Mouse (Mus musculus): ENCODE measurements at regions not wholly inside any gene's neighbourhood (a gene's known extent, or its start where the extent isn't known, plus 50 kb on each side); places are given as distances from the start of the nearest gene placed in this dataset.
"Not testable (repeated sequence)": the region's sequence is repeated elsewhere in the genome, so short reads cannot be mapped to it uniquely, and the experiment has no call there.

DNA sequence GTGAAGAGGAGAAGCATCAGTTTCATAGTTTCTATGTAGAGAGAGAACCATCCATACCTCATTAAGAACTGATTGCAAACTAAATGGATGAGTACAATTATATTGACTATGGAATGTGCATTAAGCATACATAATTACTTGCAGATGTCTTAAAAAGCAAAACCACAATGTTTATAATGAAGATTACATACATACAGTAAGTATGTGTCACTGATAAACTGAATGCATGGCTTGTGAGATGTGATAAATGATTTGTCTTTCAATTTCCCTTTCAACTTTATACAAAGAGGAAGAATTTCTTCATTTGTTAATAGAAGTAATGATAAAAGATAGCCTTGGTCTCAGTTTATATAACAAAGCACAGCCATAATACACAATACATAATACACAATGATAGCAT lies 1939.3 kb downstream of the 9330182O14Rik start:
- no peak for DNase-seq (ENCODE audit: inconsistent ontology term)

- no peak for DNase-seq (ENCODE audit: inconsistent ontology term)
These were observed 1948.3 kb downstream of the 9330182O14Rik start for GRCm38 (mm10) chr15:42082436-42082835.

- no peak for DNase-seq (ENCODE audit: inconsistent ontology term)
These were observed 1966.6 kb downstream of the 9330182O14Rik start for GRCm38 (mm10) chr15:42100730-42101129.

GRCm38 (mm10) chr15:42104816-42105215 lies 1970.7 kb downstream of the 9330182O14Rik start:
- DNase-seq (ENCODE audit: inconsistent ontology term), result no peak

- DNase-seq (ENCODE audit: inconsistent ontology term), result peak; percentile 4
These were observed 1972.9 kb downstream of the 9330182O14Rik start for GRCm38 (mm10) chr15:42107106-42107505.

GRCm38 (mm10) chr15:42111811-42112210 lies 1977.6 kb downstream of the 9330182O14Rik start:
- DNase-seq (ENCODE audit: inconsistent ontology term), result no peak

- no peak for DNase-seq (ENCODE audit: inconsistent ontology term)
These were observed 1993.3 kb downstream of the 9330182O14Rik start for GRCm38 (mm10) chr15:42127471-42127870.

DNA sequence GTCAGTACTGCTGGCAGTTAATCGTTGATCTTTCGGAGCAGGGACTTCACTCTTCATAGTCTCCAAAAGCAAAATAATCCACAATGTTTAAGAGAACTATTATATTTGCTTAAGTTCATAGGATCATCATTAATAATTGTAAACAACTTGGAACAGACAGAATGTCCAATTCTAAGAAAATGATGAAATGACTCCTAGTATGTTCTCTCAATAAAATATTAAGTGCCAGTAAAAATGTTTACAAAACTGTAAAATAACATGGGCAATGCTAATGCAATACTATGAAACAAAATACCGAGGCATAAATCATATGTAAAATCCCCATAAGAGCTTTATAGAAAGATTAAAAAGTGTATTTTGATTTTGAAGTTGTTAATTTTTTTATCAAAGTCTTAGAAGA lies 1994.8 kb downstream of the 9330182O14Rik start:
- DNase-seq (ENCODE audit: inconsistent ontology term), result no peak

DNA sequence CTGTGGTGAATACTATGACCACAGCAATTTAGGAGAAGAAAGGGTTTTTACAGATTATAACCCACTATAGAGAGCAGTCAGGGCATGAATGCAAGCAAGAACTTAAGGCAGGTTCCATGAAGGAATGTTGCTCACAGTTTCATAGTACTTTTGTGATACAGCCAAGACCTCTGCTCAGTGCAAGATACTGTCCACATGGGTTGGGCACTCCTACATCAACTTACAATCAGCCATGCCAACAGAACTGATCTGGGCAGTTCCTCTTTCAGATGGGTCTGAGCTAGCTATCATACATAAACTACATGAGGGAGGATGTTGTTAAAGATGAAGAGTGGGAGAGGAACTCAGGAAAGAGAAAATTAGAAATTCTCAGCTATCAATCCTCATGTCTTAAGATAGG lies 2032.4 kb downstream of the 9330182O14Rik start:
- DNase-seq (ENCODE audit: inconsistent ontology term), result no peak

GRCm38 (mm10) chr15:42177766-42178165 lies 2043.6 kb downstream of the 9330182O14Rik start:
- not testable (repeated sequence) for DNase-seq (ENCODE audit: inconsistent ontology term)

- DNase-seq (ENCODE audit: inconsistent ontology term), result peak; percentile 20
These were observed 2073.2 kb downstream of the 9330182O14Rik start for GRCm38 (mm10) chr15:42207187-42207846.

DNA sequence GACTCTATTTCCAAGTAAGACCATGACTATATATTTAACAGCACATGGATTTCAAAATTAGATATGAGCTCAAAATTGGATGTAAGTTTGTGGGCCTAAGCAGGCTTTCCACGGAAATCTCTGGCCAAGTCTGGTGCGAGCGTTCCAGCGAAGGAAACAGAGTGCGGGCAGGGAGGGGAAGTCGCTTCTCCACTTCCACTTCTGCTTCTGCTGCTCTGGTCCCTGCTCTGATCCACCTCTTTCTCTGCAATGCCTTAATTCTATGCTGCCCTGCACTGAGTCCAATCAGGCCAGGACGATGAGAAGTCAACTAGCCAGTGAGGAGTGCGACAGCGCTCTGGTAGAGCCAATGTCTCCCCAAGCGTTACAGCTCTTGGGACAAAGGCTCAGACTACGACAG lies 2085.3 kb downstream of the 9330182O14Rik start:
- no peak for DNase-seq (ENCODE audit: inconsistent ontology term)

DNA sequence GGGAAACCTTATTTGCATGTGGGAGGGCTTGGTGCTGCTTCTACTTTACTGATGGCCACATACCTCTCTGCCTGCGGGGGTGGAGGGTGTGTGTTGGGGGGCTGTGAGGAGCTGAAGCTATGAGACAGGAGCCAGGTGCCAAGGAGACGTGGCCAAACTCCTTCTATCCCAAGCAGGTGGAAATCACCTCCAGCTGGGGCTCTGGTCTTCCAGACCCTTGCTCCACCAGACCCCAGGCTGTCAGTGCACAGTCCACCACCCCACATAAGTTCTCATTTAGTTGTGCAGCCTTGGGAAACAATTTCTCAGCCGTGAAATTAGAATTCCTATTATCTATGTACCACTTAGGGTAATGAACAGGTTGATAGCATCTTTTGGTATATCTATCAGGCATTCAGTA lies 2085.8 kb downstream of the 9330182O14Rik start:
- no peak for DNase-seq (ENCODE audit: inconsistent ontology term)

DNA sequence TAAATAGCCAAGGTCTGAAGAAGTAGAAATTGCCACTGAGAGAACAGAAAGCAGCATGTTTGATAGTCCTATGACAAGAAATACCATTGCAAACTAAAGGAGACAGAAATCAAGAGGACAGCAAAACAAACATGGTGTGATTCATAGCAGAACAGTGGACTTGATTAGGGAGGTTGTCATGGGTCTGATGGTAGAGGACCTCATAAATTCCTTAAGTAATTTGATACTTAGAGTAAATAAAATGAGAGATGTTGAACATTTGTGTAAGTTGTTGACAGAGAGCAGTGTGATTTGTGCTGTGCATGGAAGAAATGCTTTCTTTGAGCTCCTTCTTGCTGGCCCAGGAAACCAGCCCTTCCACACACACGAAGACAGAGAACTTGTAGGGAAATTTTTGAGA lies 2090.8 kb downstream of the 9330182O14Rik start:
- no peak for DNase-seq (ENCODE audit: inconsistent ontology term)

DNA sequence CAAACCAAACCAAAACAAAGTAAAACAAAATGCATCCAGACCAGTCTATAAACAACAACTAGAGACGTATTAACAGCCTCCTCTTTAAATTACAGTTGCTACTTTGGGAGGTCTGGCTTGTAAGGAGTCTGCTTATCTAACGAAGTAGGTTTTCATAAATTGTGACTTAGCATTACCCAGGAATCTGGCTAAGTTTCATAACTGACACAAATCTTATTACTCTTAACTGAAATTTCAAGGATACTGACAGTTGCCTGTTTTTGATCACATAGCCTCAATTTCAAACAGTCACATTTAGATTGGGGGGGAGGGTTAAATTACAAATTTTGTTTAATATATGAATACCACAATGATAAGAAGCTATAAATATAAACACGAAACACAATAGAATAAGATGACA lies 2097.5 kb downstream of the 9330182O14Rik start:
- no peak for DNase-seq (ENCODE audit: inconsistent ontology term)

DNA sequence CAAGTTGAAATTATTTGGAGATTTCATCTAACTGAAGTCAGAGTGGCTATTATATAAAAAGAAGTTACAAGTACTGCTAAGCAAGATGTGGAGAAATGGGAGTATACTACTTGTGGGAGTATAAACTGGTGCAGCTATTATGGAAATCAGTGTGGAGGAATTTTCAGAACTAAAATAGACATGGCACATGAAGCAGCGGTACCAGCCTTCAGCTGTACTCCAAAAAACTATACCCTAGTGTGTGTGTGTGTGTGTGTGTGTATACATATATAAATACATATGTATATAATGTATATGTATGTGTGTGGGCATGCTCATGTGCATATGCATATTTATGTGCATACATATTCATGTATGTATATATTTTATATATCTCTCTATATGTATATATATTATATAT lies 2112.6 kb downstream of the 9330182O14Rik start:
- no peak for DNase-seq (ENCODE audit: inconsistent ontology term)

GRCm38 (mm10) chr15:42252730-42253330 lies 2118.7 kb downstream of the 9330182O14Rik start:
- peak; percentile 93 for DNase-seq (ENCODE audit: inconsistent ontology term)

- no peak for DNase-seq (ENCODE audit: inconsistent ontology term)
These were observed 2122.2 kb downstream of the 9330182O14Rik start for GRCm38 (mm10) chr15:42256343-42256742.

- no peak for DNase-seq (ENCODE audit: inconsistent ontology term)
These were observed 2141.0 kb downstream of the 9330182O14Rik start for GRCm38 (mm10) chr15:42275117-42275516.

DNA sequence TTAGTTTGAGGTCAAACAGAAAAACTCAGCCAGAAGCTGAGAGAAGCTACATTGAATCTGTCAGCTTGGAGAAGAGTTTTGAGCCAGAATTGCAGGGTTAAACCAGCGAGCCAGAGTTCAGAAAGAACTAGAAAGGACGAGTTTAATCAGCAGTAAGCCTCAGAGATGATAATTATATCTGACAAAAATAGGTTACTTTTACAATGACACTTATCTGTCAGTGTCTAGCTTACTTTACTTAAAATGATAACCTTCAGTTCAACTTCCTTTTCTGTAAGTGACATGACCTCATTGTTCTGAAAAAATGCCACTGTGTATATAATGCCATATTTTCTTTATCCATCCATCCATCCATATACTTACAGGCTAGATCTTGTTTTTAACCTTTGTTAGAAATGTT lies 2143.1 kb downstream of the 9330182O14Rik start:
- DNase-seq (ENCODE audit: inconsistent ontology term), result no peak

- no peak for DNase-seq (ENCODE audit: inconsistent ontology term)
These were observed 2146.6 kb downstream of the 9330182O14Rik start for GRCm38 (mm10) chr15:42280810-42281209.

- peak; percentile 50 for DNase-seq (ENCODE audit: inconsistent ontology term)
These were observed 2162.2 kb downstream of the 9330182O14Rik start for GRCm38 (mm10) chr15:42296406-42296805.

GRCm38 (mm10) chr15:42297430-42297829 lies 2163.3 kb downstream of the 9330182O14Rik start:
- DNase-seq (ENCODE audit: inconsistent ontology term), result no peak

DNA sequence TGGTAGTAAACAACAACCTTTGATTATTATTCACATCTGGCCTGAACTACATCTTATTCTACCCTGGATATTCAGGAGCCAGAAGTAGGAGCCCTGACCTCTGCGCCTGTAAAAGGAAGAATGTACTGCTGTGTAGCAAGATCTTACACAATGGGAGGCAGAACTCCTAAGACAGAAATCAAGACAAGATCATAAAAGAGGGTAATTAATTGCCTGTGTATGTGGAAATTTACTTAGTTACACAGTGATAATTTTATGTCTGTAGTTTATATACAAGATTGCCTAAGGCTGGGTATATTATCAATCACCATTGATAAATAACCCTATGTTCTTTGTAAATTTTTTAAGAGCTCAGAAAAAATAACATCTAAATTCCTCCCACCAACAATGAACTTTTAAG lies 2167.8 kb downstream of the 9330182O14Rik start:
- DNase-seq (ENCODE audit: inconsistent ontology term), result no peak
